Mouse (Mus musculus) thymus, postnatal 0 days (tissue): ENCODE results near the gene Sp6. TPM values are rescaled to one million over a fixed set of nuclear protein-coding genes. Genes with fewer than 3 reads are reported as not detected.

Source experiments
- DNase-seq: peaks from one replicate; pipeline ENCODE4 v3.0.0-alpha.2; 2015; ENCODE audit warnings: low spot score
- polyA plus RNA-seq: library from polyadenylated mRNA; unstranded; fragments of >200 nt; fragmentation: Nextera tagmentation; extraction: Ambion mirVana; gene quantifications from 2 replicates; pipeline ENCODE4 v1.2.1, GENCODE M21; 2015

The Sp6 gene
- polyA plus RNA-seq, 1 experiment from 2014 or later = 1.7 TPM

- DNase-seq = peak; percentile 32
Measured at GRCm38 (mm10) chr11:97021121-97021765, 8.0 kb downstream of the Sp6 start.

- DNase-seq = peak; percentile 93
Measured at GRCm38 (mm10) chr11:97021873-97022484, 8.8 kb downstream of the Sp6 start.

DNA sequence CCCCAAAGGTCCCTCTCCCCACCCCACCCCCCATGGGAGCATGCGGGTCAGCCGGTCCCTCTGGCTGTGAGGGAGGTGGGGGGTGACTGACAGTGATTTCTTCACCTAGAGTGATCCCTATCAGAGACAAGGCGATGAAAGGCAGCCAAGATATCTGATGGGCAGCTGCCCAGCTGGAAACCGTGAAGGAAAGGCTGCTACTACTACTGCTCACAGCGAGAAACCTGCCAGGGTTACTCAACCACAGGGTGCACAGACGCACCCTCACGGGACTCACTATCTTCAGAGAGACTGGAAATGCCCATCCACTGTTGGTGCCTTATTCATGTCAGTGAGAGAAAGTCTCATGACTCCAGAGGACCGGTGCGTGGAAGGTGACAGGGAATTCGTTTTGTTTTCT, 11.8 kb downstream of the Sp6 start:
- DNase-seq = no peak

DNA sequence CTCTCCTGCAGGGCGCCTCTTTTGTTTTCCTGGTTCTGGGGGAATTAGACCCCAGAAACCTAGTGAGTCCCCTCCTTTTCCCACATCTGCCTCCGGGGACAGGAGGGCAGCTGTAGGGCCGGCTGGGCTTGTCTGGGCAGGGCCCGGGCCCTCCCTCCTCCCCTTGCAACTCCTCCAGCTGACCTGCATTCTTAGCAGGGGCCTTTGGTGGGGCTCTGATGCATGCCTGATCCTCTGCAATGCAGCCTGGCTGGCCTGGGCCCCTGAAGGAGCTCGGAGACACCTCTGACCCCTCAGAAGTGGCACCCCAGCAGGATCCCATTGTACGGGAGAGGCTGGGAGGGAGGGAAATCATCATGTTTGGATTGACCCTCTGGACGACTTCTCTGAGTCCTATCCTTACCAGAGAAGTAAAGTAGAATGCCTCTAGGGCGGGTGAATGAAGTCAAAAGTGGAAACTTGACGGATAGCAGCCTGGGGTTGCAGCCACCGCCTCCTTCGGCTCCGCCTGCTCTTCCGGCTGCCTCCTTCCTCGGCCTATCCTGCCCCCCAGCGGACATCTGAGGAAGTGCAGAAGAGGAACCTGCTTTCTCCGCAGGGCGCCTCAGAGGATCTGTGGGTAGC, 12.6 kb downstream of the Sp6 start:
- DNase-seq = peak; percentile 94

DNA sequence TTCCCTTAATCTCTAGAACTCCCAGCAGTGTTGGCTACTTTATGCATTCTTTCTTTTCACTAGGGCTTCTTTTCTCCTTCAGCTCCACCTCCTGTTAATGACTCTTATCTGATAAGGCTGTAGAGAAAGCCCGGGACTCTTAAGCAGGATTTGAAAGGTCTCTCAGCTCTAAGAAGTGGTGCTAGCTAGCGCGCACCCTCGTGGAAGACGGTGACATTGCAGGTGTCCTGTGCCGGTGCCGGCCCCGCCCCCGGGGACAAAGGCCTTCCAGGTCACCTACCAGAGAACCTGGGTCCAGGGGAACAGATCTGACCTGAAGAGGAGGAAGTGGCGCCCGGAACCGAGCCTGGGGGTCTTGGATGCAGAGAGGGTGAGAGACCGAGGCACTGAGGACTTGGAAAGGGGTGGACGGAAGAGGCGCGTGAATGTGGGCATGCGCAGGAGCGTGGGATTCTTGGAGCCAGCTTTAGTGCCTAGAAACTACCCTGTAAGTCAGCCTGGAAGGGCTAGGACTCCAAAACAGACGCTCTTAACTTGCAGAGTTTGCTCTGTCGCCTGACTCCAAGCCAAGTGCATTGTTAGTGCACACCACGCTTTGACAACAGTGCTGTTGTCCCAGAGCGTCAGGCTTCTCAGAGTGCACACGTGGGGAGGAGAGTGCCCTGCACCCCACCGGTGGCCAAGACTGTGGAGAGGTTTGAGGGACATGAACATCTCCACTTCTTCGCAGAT, 16.7 kb downstream of the Sp6 start, which contains the start of gene Scrn2:
TSS of gene Scrn2 (plus strand) at position 253 of the 732 bp plus-strand sequence.
- DNase-seq = peak; percentile 82

- no peak for DNase-seq
Measured at GRCm38 (mm10) chr11:97030426-97030825, 17.2 kb downstream of the Sp6 start.

DNA sequence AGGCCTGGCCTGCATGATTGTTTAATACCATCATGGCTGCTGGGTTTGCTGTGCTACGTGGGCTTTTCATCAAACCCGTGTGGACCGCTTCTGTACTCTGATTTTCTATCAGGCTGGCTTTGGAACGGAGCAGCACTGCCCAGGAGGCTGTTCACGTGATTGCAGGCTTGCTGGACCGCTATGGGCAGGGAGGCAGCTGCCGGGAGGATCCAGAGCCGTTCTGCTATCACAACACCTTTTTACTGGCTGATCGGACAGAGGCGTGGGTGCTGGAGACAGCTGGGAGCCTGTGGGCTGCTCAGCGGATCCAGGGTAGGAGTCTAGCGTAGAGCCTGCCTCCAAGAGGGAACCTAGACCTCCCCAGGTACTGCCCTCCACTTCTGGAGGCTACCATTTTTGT, 18.8 kb downstream of the Sp6 start:
- no peak for DNase-seq

- no peak for DNase-seq
Measured at GRCm38 (mm10) chr11:97032499-97032898, 19.3 kb downstream of the Sp6 start.

GRCm38 (mm10) chr11:97033781-97034180, 20.6 kb downstream of the Sp6 start:
- DNase-seq = no peak

DNA sequence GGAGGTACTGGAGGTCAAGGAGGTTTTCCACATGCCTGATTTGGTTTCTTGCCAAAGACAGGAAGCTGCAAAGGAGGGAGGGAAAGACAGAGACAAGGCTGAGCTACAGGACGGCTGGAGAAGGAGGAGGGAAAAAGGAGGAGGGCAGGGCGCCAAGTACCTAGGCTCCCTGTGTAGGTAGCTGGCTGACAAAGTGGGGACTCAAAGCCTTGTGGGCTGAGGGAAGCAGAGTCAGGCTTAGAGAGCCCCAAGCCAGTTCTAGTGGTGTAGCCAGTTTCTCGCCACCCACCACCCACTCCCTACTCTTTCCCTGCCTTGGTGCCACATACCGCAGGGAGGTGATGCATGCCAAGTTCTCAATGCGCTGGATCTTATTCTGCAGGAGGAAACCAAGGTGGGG, 22.9 kb downstream of the Sp6 start:
- DNase-seq = no peak

GRCm38 (mm10) chr11:97038881-97039280, 25.7 kb downstream of the Sp6 start:
- DNase-seq = no peak

DNA sequence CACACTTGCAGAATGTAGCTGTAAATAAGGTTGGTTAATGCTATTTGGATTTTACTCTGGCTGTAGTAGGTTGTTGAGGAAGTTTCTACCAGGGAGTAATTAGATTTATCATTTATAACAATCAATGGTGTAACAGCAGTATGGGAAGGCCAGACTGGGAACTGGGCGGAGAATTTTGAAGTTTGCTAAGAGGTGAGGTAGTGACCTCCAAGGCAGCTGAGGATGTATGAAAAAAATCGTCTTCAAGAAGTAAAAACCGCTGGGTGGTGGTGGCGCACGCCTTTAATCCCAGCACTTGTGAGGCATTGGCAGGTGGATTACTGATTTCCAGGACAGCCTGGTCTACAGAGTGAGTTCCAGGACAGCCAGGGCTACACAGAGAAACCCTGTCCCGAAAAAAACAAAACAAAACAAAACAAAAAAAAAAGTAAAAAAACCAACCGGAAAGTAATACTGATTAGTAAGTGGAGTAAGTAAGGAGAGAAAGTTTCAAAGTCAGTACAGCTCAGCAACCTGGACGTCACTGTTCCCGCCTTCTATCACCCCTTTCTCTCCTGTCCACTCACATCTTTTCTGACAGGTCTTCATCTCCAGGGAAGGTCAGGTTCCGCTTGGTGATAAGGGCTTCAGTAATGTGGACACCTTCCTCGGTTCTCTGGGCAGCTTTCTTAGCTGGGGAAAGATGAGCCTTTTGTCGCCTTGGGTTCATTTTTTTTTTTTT, 27.3 kb downstream of the Sp6 start:
- no peak for DNase-seq

GRCm38 (mm10) chr11:97041022-97041899, 28.1 kb downstream of the Sp6 start, which contains the start of the genes Lrrc46 and Mrpl10:
Gene Lrrc46 (minus strand): TSS chr11:97041407.
Gene Mrpl10 (plus strand): TSS chr11:97041560.
- DNase-seq = peak; percentile 96

DNA sequence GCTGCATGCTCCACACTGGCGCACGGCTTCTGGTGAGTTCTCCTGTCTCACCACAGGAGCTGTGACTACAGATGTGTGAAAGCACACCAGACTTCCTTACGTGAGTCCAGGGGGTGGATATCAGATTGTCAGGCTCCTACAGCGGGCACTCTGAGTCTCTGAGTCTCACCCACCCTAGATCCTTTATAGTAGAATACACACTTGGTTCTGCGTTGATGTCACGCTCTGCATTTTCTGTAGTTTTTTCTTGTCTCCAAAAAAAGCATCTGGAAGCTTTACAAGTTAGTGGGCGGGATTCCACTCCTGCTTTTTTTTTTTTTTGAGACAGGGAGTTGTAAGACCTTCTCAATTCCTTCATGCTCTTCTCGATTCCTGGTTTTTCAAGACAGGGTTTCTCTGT, 31.7 kb downstream of the Sp6 start:
- DNase-seq = no peak

GRCm38 (mm10) chr11:97045861-97046260, 32.7 kb downstream of the Sp6 start:
- peak; percentile 37 for DNase-seq

GRCm38 (mm10) chr11:97048090-97048650, 35.0 kb downstream of the Sp6 start:
- no peak for DNase-seq

GRCm38 (mm10) chr11:97049492-97050085, 36.4 kb downstream of the Sp6 start:
- DNase-seq = no peak

DNA sequence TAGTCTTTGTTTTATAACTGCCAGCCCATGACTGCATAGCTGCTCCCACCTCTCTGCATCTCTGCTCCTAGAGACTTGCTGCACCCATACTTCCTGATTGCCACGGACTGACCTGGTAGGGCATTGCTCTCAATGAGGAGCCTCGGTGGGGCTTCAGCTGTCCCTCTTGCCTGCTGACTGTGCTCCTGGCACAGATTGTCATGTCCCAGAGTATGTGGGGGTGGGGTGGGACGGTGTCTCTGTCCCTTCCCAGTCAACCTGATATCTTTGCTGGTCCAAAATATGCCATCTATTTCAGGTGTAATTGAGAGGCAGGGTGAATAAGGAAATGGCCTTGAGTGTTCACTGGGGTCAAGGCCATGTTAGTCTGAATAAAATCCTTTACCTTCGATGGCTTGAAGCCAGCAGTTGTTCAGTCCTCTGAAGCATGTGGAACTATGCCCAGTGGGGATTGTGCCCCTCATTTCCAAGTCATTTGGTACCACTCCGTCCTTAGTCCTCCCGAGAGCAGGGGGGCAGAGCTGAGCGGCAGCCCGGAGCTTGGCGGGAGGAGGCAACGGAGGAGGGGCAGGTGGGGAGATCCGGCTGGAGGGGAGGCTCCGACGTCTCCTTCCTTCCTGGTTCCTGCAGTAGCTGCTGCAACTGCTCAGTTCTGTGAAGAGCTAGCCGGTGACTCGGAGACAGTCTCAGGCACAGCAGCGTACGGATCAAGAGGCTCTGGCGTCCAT, 37.2 kb downstream of the Sp6 start, which contains the start of gene Osbpl7:
TSS of gene Osbpl7 (plus strand) at position 413 of the 728 bp plus-strand sequence.
- DNase-seq = peak; percentile 85
